32 mouse cellular contexts compared by ENCODE assay signal in genomic region chr9:78157221-78157620, GRCm38 (mm10). TPM values are rescaled to one million over a fixed set of nuclear protein-coding genes. Genes with fewer than 3 reads are reported as not detected.
"Had no signal": no experiment of that assay in that cellular context is flagged by ENCODE, and none has a peak within 500 bp of the region (broad histone marks: within the 10 kb centered on the region; RNA-seq: fewer than 3 reads in every experiment).

No protein-coding gene starts in this region.

- ATAC-seq: liver, embryonic 12.5 days; lung, postnatal 0 days; midbrain, embryonic 13.5 days; midbrain, embryonic 15.5 days; midbrain, embryonic 16.5 days had no signal

- DNase-seq: left cerebral cortex, postnatal 4 days; liver, embryonic 13.5 days; lung, adult 18-20 months; lung, adult 2 months; lung, embryonic 14.5 days; lung, postnatal 10 days; lung, postnatal 14 days; lung, postnatal 36 days; lung, postnatal 4 days; midbrain, embryonic 14.5 days had no signal

- H3K4me1 ChIP-seq: limb, embryonic 10.5 days; limb, embryonic 12.5 days; limb, embryonic 13.5 days; limb, embryonic 15.5 days; liver, embryonic 12.5 days; liver, embryonic 13.5 days; lung, embryonic 15.5 days; midbrain, embryonic 10.5 days; midbrain, embryonic 12.5 days; midbrain, embryonic 13.5 days; midbrain, embryonic 15.5 days; neural tube, embryonic 12.5 days had no signal

- H3K27ac ChIP-seq: left cerebral cortex, adult 2 months; limb, embryonic 10.5 days; limb, embryonic 12.5 days; limb, embryonic 13.5 days; limb, embryonic 15.5 days; liver, embryonic 12.5 days; liver, embryonic 13.5 days; liver, embryonic 14.5 days; liver, embryonic 15.5 days; lung, embryonic 15.5 days; macrophage; midbrain, embryonic 10.5 days; midbrain, embryonic 12.5 days; midbrain, embryonic 13.5 days; midbrain, embryonic 15.5 days; neural tube, embryonic 12.5 days had no signal

- H3K9me3 ChIP-seq: limb, embryonic 10.5 days; limb, embryonic 12.5 days; limb, embryonic 13.5 days; limb, embryonic 15.5 days; liver, embryonic 12.5 days; liver, embryonic 13.5 days; liver, embryonic 15.5 days; lung, embryonic 15.5 days; megakaryocyte, embryonic 14.5 days; midbrain, embryonic 10.5 days; midbrain, embryonic 12.5 days; midbrain, embryonic 13.5 days; midbrain, embryonic 15.5 days; neural tube, embryonic 12.5 days had no signal

- H3K4me2 ChIP-seq: limb, embryonic 12.5 days; limb, embryonic 13.5 days; limb, embryonic 15.5 days; liver, embryonic 12.5 days; liver, embryonic 13.5 days; liver, embryonic 15.5 days; lung, embryonic 14.5 days; lung, embryonic 15.5 days; midbrain, embryonic 11.5 days; midbrain, embryonic 12.5 days; midbrain, embryonic 13.5 days; midbrain, embryonic 15.5 days; neural tube, embryonic 12.5 days had no signal

- H3K9ac ChIP-seq: limb, embryonic 12.5 days; limb, embryonic 13.5 days; limb, embryonic 15.5 days; liver, embryonic 12.5 days; liver, embryonic 13.5 days; liver, embryonic 14.5 days; liver, embryonic 15.5 days; lung, embryonic 14.5 days; lung, embryonic 15.5 days; midbrain, embryonic 12.5 days; midbrain, embryonic 13.5 days; midbrain, embryonic 15.5 days; neural tube, embryonic 12.5 days had no signal

- H3K4me3 ChIP-seq: left cerebral cortex, adult 2 months; limb, embryonic 10.5 days; limb, embryonic 12.5 days; limb, embryonic 13.5 days; limb, embryonic 15.5 days; liver, embryonic 12.5 days; liver, embryonic 13.5 days; liver, embryonic 15.5 days; lung, embryonic 15.5 days; megakaryocyte, embryonic 14.5 days; midbrain, embryonic 10.5 days; midbrain, embryonic 12.5 days; midbrain, embryonic 13.5 days; midbrain, embryonic 15.5 days; myocyte; neural tube, embryonic 12.5 days had no signal

- H3K27me3 ChIP-seq: limb, embryonic 12.5 days; limb, embryonic 13.5 days; limb, embryonic 15.5 days; liver, embryonic 12.5 days; liver, embryonic 13.5 days; liver, embryonic 15.5 days; lung, embryonic 15.5 days; megakaryocyte, embryonic 14.5 days; midbrain, embryonic 12.5 days; midbrain, embryonic 13.5 days; midbrain, embryonic 15.5 days; neural tube, embryonic 12.5 days had no signal

RNA-seq across cellular contexts. Expression of gene Gsta4, which starts 25.4 kb away (rescaled TPM):
- total RNA-seq: megakaryocyte, adult 5-6 weeks; monocyte, adult 5-6 weeks had no signal
- polyA plus RNA-seq: macrophage had no signal
